Mouse (Mus musculus) C2C12 (cell line): ENCODE measurements around the gene Neu4. TPM values are rescaled to one million over a fixed set of nuclear protein-coding genes. Genes with fewer than 3 reads are reported as not detected.
"Not testable (repeated sequence)": the region's sequence is repeated elsewhere in the genome, so short reads cannot be mapped to it uniquely, and the experiment has no call there.

ENCODE experiments used
- H3K27me3 ChIP-seq: one replicate; pipeline ENCODE4 v1.6.1; 2011; ENCODE audit not compliant: control insufficient read depth, insufficient read depth, insufficient read length
- H3K36me3 ChIP-seq: one replicate; pipeline ENCODE4 v1.6.1; 2011; ENCODE audit not compliant: control insufficient read depth, insufficient read depth
- H3K4me3 ChIP-seq: one replicate; pipeline ENCODE4 v1.5.1; 2011; ENCODE audit warnings: mild to moderate bottlenecking, control low read depth; ENCODE audit not compliant: poor library complexity, insufficient read depth, severe bottlenecking
- H3K79me2 ChIP-seq: one replicate; pipeline ENCODE4 v1.6.1; 2011; ENCODE audit not compliant: control insufficient read depth, insufficient read depth
- H3K79me3 ChIP-seq: one replicate; pipeline ENCODE4 v1.6.1; 2011; ENCODE audit warnings: low read depth, control low read depth
- H3ac ChIP-seq: one replicate; pipeline ENCODE3; 2011; ENCODE audit warnings: low read depth; ENCODE audit not compliant: control insufficient read depth, insufficient read length
- CEBPB ChIP-seq: IDR thresholded peaks from one replicate; pipeline ENCODE4 v1.6.1; 2011; ENCODE audit warnings: low read depth, mild to moderate bottlenecking, control low read depth, moderate library complexity
- CTCF ChIP-seq: IDR thresholded peaks from one replicate; pipeline ENCODE4 v1.5.1; 2011; ENCODE audit not compliant: control insufficient read depth, insufficient read depth, insufficient read length
- FOSL1 ChIP-seq: IDR thresholded peaks from one replicate; pipeline ENCODE4 v1.8.0; 2011; ENCODE audit warnings: mild to moderate bottlenecking, low read length; ENCODE audit not compliant: poor library complexity, insufficient read depth, severe bottlenecking
- MAX ChIP-seq: IDR thresholded peaks from one replicate; pipeline ENCODE4 v1.6.1; 2011; ENCODE audit warnings: mild to moderate bottlenecking, control low read depth
- MYOD1 ChIP-seq: IDR thresholded peaks from one replicate; pipeline ENCODE4 v1.6.1; 2011; ENCODE audit warnings: low read depth; ENCODE audit not compliant: control insufficient read depth, insufficient read length
- MYOG ChIP-seq: IDR thresholded peaks from one replicate; pipeline ENCODE4 v1.6.1; 2011; ENCODE audit not compliant: control insufficient read depth, insufficient read length; ENCODE audit errors: extremely low read depth
- USF1 ChIP-seq: IDR thresholded peaks from one replicate; pipeline ENCODE4 v1.6.1; 2011; ENCODE audit warnings: low read depth, mild to moderate bottlenecking, control low read depth, moderate library complexity
- polyA plus RNA-seq: library from polyadenylated mRNA; unstranded; fragments of >200 nt; fragmentation: generic; extraction: Trizol; gene quantifications from one replicate; pipeline ENCODE4 v1.2.1, GENCODE M21; 2012; ENCODE audit warnings: missing spikeins

Neu4 gene
- polyA plus RNA-seq, 1 experiment, result not detected

- Histone ChIP-seq H3ac (no peak overlapping the region), H3K36me3 (no peaks in the 10 kb centered on the region), H3K79me2 (no peaks in the 10 kb centered on the region), H3K4me3 (no peak overlapping the region), H3K27me3 (peaks cover 12% of the 10 kb centered on the region), H3K79me3 (no peaks in the 10 kb centered on the region)
- TF ChIP-seq USF1 (no peak), CEBPB (no peak), CTCF (no peak), MAX (no peak), MYOG (no peak), MYOD1 (no peak), FOSL1 (no peak)
Observed at GRCm38 (mm10) chr1:94051104-94051503, 30.9 kb downstream of the Neu4 start.

GRCm38 (mm10) chr1:94052373-94052772 lies 32.1 kb downstream of the Neu4 start, which contains the start of gene Pdcd1:
Gene Pdcd1 (minus strand): TSS chr1:94052553.
- no peak for TF ChIP-seq USF1
- no peak for TF ChIP-seq MYOG
- no peak for TF ChIP-seq CTCF
- no peak for TF ChIP-seq CEBPB
- no peak for TF ChIP-seq FOSL1
- TF ChIP-seq MYOD1, result no peak
- no peak for TF ChIP-seq MAX
- Histone ChIP-seq H3K27me3 (peaks cover 8% of the 10 kb centered on the region), H3K79me2 (no peaks in the 10 kb centered on the region), H3ac (no peak within 1 kb of the TSS), H3K4me3 (no peak within 1 kb of the TSS), H3K79me3 (no peaks in the 10 kb centered on the region), H3K36me3 (no peaks in the 10 kb centered on the region)

DNA sequence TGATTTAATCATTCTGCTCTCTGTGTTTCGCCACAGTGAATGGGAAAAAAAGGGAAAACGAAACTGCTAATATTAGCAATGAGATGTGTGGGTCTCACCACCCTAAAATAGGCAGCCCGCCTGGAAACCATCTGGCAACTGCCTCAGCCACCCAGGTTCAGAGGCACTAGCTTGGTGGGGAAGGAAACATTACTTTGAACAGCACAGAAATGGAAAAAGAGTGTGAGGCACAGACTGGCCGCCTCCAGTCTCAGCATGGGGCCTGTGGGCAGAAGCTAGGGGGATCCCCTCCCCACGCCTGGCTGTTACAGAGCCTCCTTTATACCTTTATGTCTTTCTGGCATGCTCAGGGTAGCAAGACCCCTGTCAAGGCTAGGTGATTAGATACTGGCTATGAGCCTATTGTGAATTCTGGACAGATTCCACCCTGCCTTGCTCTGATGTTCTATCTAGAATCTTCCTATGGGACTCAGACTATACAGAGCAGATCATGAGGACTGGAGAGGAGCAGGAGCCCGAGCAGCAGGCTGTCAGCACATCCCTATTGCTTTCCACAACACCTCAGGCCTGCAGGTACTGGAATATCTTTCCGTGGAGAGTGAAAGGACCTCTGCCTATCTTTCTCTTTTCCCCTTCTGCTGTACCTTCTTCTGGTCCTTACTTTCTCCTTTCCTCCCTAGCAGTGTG lies 33.4 kb downstream of the Neu4 start:
- Histone ChIP-seq H3K27me3 (peaks cover under 1% of the 10 kb centered on the region), H3K79me3 (no peaks in the 10 kb centered on the region), H3K36me3 (no peaks in the 10 kb centered on the region), H3ac (no peak overlapping the region), H3K4me3 (no peak overlapping the region), H3K79me2 (no peaks in the 10 kb centered on the region)
- TF ChIP-seq CTCF (no peak), MAX (no peak), MYOG (no peak), MYOD1 (no peak), CEBPB (no peak), FOSL1 (no peak), USF1 (no peak)

- Histone ChIP-seq H3K4me3 (no peak overlapping the region), H3K79me2 (no peaks in the 10 kb centered on the region), H3K27me3 (no peaks in the 10 kb centered on the region), H3K36me3 (no peaks in the 10 kb centered on the region), H3ac (no peak overlapping the region), H3K79me3 (no peaks in the 10 kb centered on the region)
- TF ChIP-seq MAX (no peak), MYOD1 (no peak), USF1 (no peak), MYOG (no peak), CEBPB (no peak), FOSL1 (no peak), CTCF (no peak)
Observed at GRCm38 (mm10) chr1:94054481-94054880, 34.2 kb downstream of the Neu4 start.

DNA sequence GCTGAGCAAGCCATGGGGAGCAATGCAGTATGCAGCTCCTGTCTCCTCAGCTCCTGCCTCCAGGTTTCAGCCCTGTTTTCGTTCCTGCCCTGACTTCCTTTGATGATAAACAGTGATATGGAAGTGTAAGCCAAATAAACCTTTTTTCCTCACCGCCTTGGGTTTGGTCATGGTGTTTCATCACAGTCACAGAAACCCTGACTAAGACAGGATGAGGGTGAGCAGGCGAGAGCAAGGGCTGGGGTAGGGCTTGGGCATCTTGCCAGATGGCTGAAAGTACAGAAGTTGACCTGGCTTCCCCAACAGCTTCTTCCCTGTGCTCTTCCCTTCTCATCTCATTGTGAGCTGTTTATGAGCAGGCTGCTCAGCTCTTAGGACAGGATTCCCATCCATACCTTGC lies 35.7 kb downstream of the Neu4 start:
- Histone ChIP-seq H3K4me3 (no peak overlapping the region), H3K36me3 (no peaks in the 10 kb centered on the region), H3ac (no peak overlapping the region), H3K79me3 (no peaks in the 10 kb centered on the region), H3K79me2 (no peaks in the 10 kb centered on the region), H3K27me3 (no peaks in the 10 kb centered on the region)
- no peak for TF ChIP-seq USF1

DNA sequence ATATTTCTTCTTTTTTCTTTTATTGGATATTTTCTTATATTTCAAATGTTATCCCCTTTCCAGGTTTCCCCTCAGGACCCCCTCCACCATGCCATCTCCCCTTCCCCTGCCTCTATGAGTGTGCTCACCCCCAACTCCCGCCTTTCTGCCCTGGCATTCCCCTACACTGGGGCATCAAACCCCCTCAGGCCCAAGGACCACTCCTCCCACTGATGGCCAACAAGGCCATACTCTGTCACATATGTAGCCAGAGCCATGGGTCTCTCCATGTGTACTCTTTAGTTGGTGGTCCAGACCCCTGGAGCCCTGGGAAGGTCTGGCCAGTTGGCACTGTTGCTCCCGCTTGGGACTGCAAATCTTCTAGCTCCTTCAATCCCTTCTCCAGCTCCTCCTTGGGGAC lies 37.1 kb downstream of the Neu4 start:
- Histone ChIP-seq H3K36me3 (no peaks in the 10 kb centered on the region), H3K79me2 (no peaks in the 10 kb centered on the region), H3ac (no peak overlapping the region), H3K27me3 (no peaks in the 10 kb centered on the region), H3K4me3 (no peak overlapping the region), H3K79me3 (no peaks in the 10 kb centered on the region)
- TF ChIP-seq MAX, result no peak
- no peak for TF ChIP-seq CTCF
- TF ChIP-seq MYOD1, result no peak
- TF ChIP-seq MYOG, result no peak
- TF ChIP-seq FOSL1, result no peak
- TF ChIP-seq USF1, result no peak

- H3K4me3 ChIP-seq, H3K27me3 ChIP-seq, H3K79me2 ChIP-seq, H3K79me3 ChIP-seq, H3ac ChIP-seq, H3K36me3 ChIP-seq: not testable (repeated sequence)
Observed at GRCm38 (mm10) chr1:94058281-94058680, 38.0 kb downstream of the Neu4 start.
